Mouse (Mus musculus): ENCODE results near the gene Mrgprb4. TPM values are rescaled to one million over a fixed set of nuclear protein-coding genes. Genes with fewer than 3 reads are reported as not detected.

Mrgprb4 gene
- polyA plus RNA-seq (2015; fragmentation: Nextera tagmentation; extraction: Ambion mirVana): not detected in 2 replicates

- no peaks in the 10 kb centered on the region for H3K27me3 ChIP-seq (replicated peaks; ENCODE audit: control insufficient read depth, insufficient read depth, low read length)
- no peaks in the 10 kb centered on the region for H3K36me3 ChIP-seq (ENCODE audit: control insufficient read depth, insufficient read depth)
These were observed at the start of gene Mrgprb4 for GRCm38 (mm10) chr7:48199188-48199587. Gene Mrgprb4 (minus strand): TSS chr7:48199288.

GRCm38 (mm10) chr7:48226114-48226513 lies 27.0 kb upstream of the Mrgprb4 start:
- no peak overlapping the region for H3K4me2 ChIP-seq (ENCODE audit: low read length)
- no peak for ATAC-seq
- H3K9ac ChIP-seq (replicated peaks; ENCODE audit: low read depth, low read length): no peak overlapping the region
- H3K27ac ChIP-seq (ENCODE audit: low read length): no peak overlapping the region
- H3K36me3 ChIP-seq (ENCODE audit: control insufficient read depth, insufficient read depth): no peaks in the 10 kb centered on the region
- H3K9me3 ChIP-seq (ENCODE audit: control insufficient read depth, low read length): peaks cover 6% of the 10 kb centered on the region; the same call in 1 of the 2 replicates
- H3K4me1 ChIP-seq (replicated peaks; ENCODE audit: control insufficient read depth, insufficient read depth, low read length): no peaks in the 10 kb centered on the region
- H3K4me3 ChIP-seq (replicated peaks; ENCODE audit: low read length): no peak overlapping the region
- H3K27me3 ChIP-seq (replicated peaks; ENCODE audit: control insufficient read depth, insufficient read depth, low read length): no peaks in the 10 kb centered on the region

More at GRCm38 (mm10) chr7:48199188-48199587, at the start of gene Mrgprb4:
- Histone ChIP-seq H3K4me1 (replicated peaks; ENCODE audit: control insufficient read depth, insufficient read depth, low read length) (no peaks in the 10 kb centered on the region), H3K4me2 (ENCODE audit: low read length) (no peak within 1 kb of the TSS), H3K9ac (replicated peaks; ENCODE audit: low read depth, low read length) (no peak within 1 kb of the TSS), H3K27ac (ENCODE audit: low read length) (no peak within 1 kb of the TSS), H3K9me3 (ENCODE audit: control insufficient read depth, low read length) (no peaks in the 10 kb centered on the region; the same call in 1 of the 2 replicates), H3K4me3 (replicated peaks; ENCODE audit: low read length) (no peak within 1 kb of the TSS)
- no peak for ATAC-seq
- WGBS: 87% methylated on average over 3 of the region's 3 CpGs

DNA sequence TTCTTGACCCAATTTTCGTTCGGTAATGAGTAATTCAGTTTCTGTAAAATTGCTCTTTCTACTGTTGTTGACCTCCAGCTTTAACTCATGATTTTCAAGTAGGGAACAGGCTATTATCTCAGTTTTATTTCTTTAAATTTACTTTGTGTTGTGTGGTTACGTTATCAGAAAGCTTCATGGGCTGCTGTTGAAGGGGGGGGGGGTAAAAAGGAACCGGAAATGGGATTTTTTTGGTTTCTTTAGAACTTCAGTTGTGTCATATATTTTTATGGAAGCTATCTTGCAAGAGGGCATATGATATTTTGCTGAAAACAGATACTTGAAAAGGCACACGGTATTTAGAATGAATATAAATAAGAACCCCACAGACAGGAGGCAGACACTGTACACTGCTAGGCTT lies 26.0 kb upstream of the Mrgprb4 start:
- no peak for ATAC-seq
- H3K36me3 ChIP-seq (ENCODE audit: control insufficient read depth, insufficient read depth): no peaks in the 10 kb centered on the region
- 83% methylated on average over 5 of the region's 5 CpGs for WGBS
- H3K4me1 ChIP-seq (replicated peaks; ENCODE audit: control insufficient read depth, insufficient read depth, low read length): no peaks in the 10 kb centered on the region
- no peak overlapping the region for H3K9ac ChIP-seq (replicated peaks; ENCODE audit: low read depth, low read length)
- H3K27me3 ChIP-seq (replicated peaks; ENCODE audit: control insufficient read depth, insufficient read depth, low read length): no peaks in the 10 kb centered on the region
- no peak overlapping the region for H3K27ac ChIP-seq (ENCODE audit: low read length)
- peaks cover 8% of the 10 kb centered on the region; the same call in 1 of the 2 replicates for H3K9me3 ChIP-seq (ENCODE audit: control insufficient read depth, low read length)
- no peak overlapping the region for H3K4me2 ChIP-seq (ENCODE audit: low read length)
- H3K4me3 ChIP-seq (replicated peaks; ENCODE audit: low read length): no peak overlapping the region

DNA sequence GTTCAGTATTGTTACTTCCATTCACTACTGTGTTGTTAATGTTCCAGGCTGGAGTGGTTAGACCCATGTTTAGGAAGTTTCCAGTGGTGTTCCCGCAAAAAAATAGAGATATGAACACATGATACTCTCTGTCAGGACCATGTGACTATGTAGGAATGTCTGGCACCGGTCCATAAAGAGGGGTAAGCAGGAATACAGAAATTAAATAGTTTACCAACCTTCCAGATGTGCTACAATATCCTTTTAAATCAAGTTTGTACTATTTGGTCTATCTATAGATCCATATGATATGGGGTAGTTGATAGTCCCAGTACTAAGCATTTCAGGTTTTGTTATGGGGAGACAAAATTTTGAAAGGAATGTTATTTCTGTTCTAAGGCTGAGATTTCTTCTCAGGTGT lies 30.2 kb downstream of the Mrgprb4 start, which contains the start of gene Mrgprb5:
Gene Mrgprb5, minus strand, starts transcription at position 101 of the 400 bp plus-strand sequence.
- H3K27me3 ChIP-seq (replicated peaks; ENCODE audit: control insufficient read depth, insufficient read depth, low read length): no peaks in the 10 kb centered on the region
- WGBS: 79% methylated on average over 2 of the region's 2 CpGs
- H3K9me3 ChIP-seq (ENCODE audit: control insufficient read depth, low read length): no peaks in the 10 kb centered on the region
- H3K4me3 ChIP-seq (replicated peaks; ENCODE audit: low read length): no peak within 1 kb of the TSS
- no peak within 1 kb of the TSS for H3K27ac ChIP-seq (ENCODE audit: low read length)
- no peaks in the 10 kb centered on the region for H3K36me3 ChIP-seq (ENCODE audit: control insufficient read depth, insufficient read depth)
- no peak within 1 kb of the TSS for H3K9ac ChIP-seq (replicated peaks; ENCODE audit: low read depth, low read length)
- H3K4me2 ChIP-seq (ENCODE audit: low read length): no peak within 1 kb of the TSS
- H3K4me1 ChIP-seq (replicated peaks; ENCODE audit: control insufficient read depth, insufficient read depth, low read length): no peaks in the 10 kb centered on the region
- no peak for ATAC-seq

GRCm38 (mm10) chr7:48167471-48167870 lies 31.6 kb downstream of the Mrgprb4 start:
- Histone ChIP-seq H3K4me3 (replicated peaks; ENCODE audit: low read length) (no peak overlapping the region), H3K4me2 (ENCODE audit: low read length) (no peak overlapping the region), H3K4me1 (replicated peaks; ENCODE audit: control insufficient read depth, insufficient read depth, low read length) (no peaks in the 10 kb centered on the region), H3K27ac (ENCODE audit: low read length) (no peak overlapping the region), H3K9me3 (ENCODE audit: control insufficient read depth, low read length) (no peaks in the 10 kb centered on the region), H3K9ac (replicated peaks; ENCODE audit: low read depth, low read length) (no peak overlapping the region), H3K36me3 (ENCODE audit: control insufficient read depth, insufficient read depth) (no peaks in the 10 kb centered on the region), H3K27me3 (replicated peaks; ENCODE audit: control insufficient read depth, insufficient read depth, low read length) (no peaks in the 10 kb centered on the region)
- WGBS: 68% methylated on average over 2 of the region's 2 CpGs
- no peak for ATAC-seq

Other genes starting within 250 kb of the Mrgprb4 start
- not detected in 2 replicates for gene Mrgpra4, start 217.2 kb downstream of the Mrgprb4 start, polyA plus RNA-seq (2015; fragmentation: Nextera tagmentation; extraction: Ambion mirVana)
- not detected in 2 replicates for gene Mrgprx1, start 171.7 kb downstream of the Mrgprb4 start, polyA plus RNA-seq (2015; fragmentation: Nextera tagmentation; extraction: Ambion mirVana)
- gene Mrgprb5, start 30.3 kb downstream of the Mrgprb4 start, polyA plus RNA-seq (2015; fragmentation: Nextera tagmentation; extraction: Ambion mirVana): not detected in 2 replicates
- gene Mrgprb8, start 189.2 kb upstream of the Mrgprb4 start, polyA plus RNA-seq (2015; fragmentation: Nextera tagmentation; extraction: Ambion mirVana): not detected in 2 replicates

Measured in forebrain, embryonic 16.5 days (tissue).